Comparison of ENCODE assay signal across 23 mouse cellular contexts in genomic region chr10:116531063-116531462, GRCm38 (mm10). TPM values are rescaled to one million over a fixed set of nuclear protein-coding genes. Genes with fewer than 3 reads are reported as not detected.
A peak's percentile ranks its signal among the peaks of the same experiment; 100 is the strongest.
DNase-seq lines count a peak whose midpoint lies in the region; ATAC-seq and TF ChIP-seq lines count a peak whose summit lies in the region.
"Had no signal": no experiment of that assay in that cellular context is flagged by ENCODE, and none has a peak within 500 bp of the region (broad histone marks: within the 10 kb centered on the region; RNA-seq: fewer than 3 reads in every experiment).

No protein-coding gene starts in this region.

- intact Hi-C loops in heart, postnatal 36 days (cut with DNase I), result loop anchor here (5.0 kb wide), 3 partner anchors 51 to 316 kb away; partner anchors contain the start of gene Cnot2

- no peak overlapping the region for H3K9ac ChIP-seq in intestine, postnatal 0 days (ENCODE audit: low read depth, low read length)
- no peak overlapping the region for H3K9ac ChIP-seq in intestine, embryonic 15.5 days
- no peak overlapping the region for H3K9ac ChIP-seq in liver, postnatal 0 days (replicated peaks)
- H3K9ac ChIP-seq in liver, embryonic 11.5 days (ENCODE audit: low read depth, low read length), result no peak overlapping the region
- H3K9ac ChIP-seq in stomach, postnatal 0 days (ENCODE audit: low read length), result no peak overlapping the region
- H3K9ac ChIP-seq: forebrain, postnatal 0 days; heart, embryonic 15.5 days; kidney, embryonic 15.5 days; liver, embryonic 12.5 days; lung, embryonic 15.5 days; midbrain, embryonic 12.5 days; neural tube, embryonic 12.5 days had no signal

- no peaks in the 10 kb centered on the region for H3K4me1 ChIP-seq in intestine, postnatal 0 days (replicated peaks; ENCODE audit: control insufficient read depth, insufficient read depth, low read length)
- H3K4me1 ChIP-seq in intestine, embryonic 15.5 days (replicated peaks), result peaks cover 2% of the 10 kb centered on the region; the same call in 1 of the 2 replicates
- 0 out of 2 replicates have a peak, but pooled peaks cover 5% of the 10 kb centered on the region for H3K4me1 ChIP-seq in liver, postnatal 0 days (ENCODE audit: insufficient read depth)
- no peaks in the 10 kb centered on the region for H3K4me1 ChIP-seq in liver, embryonic 11.5 days (replicated peaks; ENCODE audit: control insufficient read depth, insufficient read depth, low read length)
- H3K4me1 ChIP-seq in stomach, postnatal 0 days (replicated peaks; ENCODE audit: control insufficient read depth, insufficient read depth), result no peaks in the 10 kb centered on the region
- H3K4me1 ChIP-seq: kidney, embryonic 15.5 days had no signal

- WGBS in intestine, postnatal 0 days, result 93% methylated on average over 3 of the region's 3 CpGs
- WGBS in intestine, embryonic 15.5 days, result 87% methylated on average over 3 of the region's 3 CpGs
- 93% methylated on average over 3 of the region's 3 CpGs for WGBS in liver, postnatal 0 days (ENCODE audit: insufficient replicate concordance)
- WGBS in liver, embryonic 11.5 days, result 94% methylated on average over 3 of the region's 3 CpGs
- WGBS in stomach, postnatal 0 days, result 89% methylated on average over 3 of the region's 3 CpGs

- no peak overlapping the region for H3K4me2 ChIP-seq in intestine, postnatal 0 days (replicated peaks; ENCODE audit: low read depth)
- no peak overlapping the region for H3K4me2 ChIP-seq in intestine, embryonic 15.5 days (replicated peaks)
- no peak overlapping the region for H3K4me2 ChIP-seq in liver, postnatal 0 days (ENCODE audit: low read depth, low read length)
- no peak overlapping the region for H3K4me2 ChIP-seq in liver, embryonic 11.5 days
- no peak overlapping the region for H3K4me2 ChIP-seq in stomach, postnatal 0 days (replicated peaks; ENCODE audit: low read depth)
- H3K4me2 ChIP-seq: heart, embryonic 15.5 days; kidney, embryonic 15.5 days; liver, embryonic 12.5 days; lung, embryonic 15.5 days; midbrain, embryonic 12.5 days; neural tube, embryonic 12.5 days had no signal

- no peak for ATAC-seq in intestine, postnatal 0 days
- no peak for ATAC-seq in intestine, embryonic 15.5 days
- no peak for ATAC-seq in liver, postnatal 0 days
- no peak for ATAC-seq in liver, embryonic 11.5 days (replicated peaks; ENCODE audit: low FRiP score)
- ATAC-seq in stomach, postnatal 0 days (ENCODE audit: low FRiP score, low TSS enrichment), result no peak
- ATAC-seq in cerebellum, adult (ENCODE audit: insufficient number of reproducible peaks, low FRiP score, low TSS enrichment), result no peak
- ATAC-seq: forebrain, postnatal 0 days; liver, embryonic 12.5 days had no signal

- DNase-seq in liver, postnatal 0 days, result no peak
- no peak for DNase-seq in liver, embryonic 11.5 days (ENCODE audit: low spot score)
- DNase-seq in Muller cell, postnatal 12 days (ENCODE audit: inconsistent ontology term), result peak; percentile 33
- DNase-seq in stomach, postnatal 0 days (ENCODE audit: low spot score), result no peak
- no peak for DNase-seq in heart, postnatal 36 days
- DNase-seq: adrenal gland, adult 2 months; cerebellum, adult 8-10 months; forebrain, postnatal 0 days; heart, adult 11 months; left cerebral cortex, postnatal 4 days; thymus, postnatal 4 days had no signal

- H3K4me3 ChIP-seq in intestine, postnatal 0 days (ENCODE audit: low read depth, low read length), result no peak overlapping the region
- H3K4me3 ChIP-seq in intestine, embryonic 15.5 days (replicated peaks), result no peak overlapping the region
- H3K4me3 ChIP-seq in liver, postnatal 0 days (ENCODE audit: low read depth, low read length), result no peak overlapping the region
- H3K4me3 ChIP-seq in liver, embryonic 11.5 days (ENCODE audit: low read depth, low read length), result no peak overlapping the region
- no peak overlapping the region for H3K4me3 ChIP-seq in stomach, postnatal 0 days (ENCODE audit: low read depth, low read length)
- H3K4me3 ChIP-seq: forebrain, embryonic 10.5 days; heart, embryonic 15.5 days; kidney, embryonic 15.5 days; liver, embryonic 12.5 days; lung, embryonic 15.5 days; midbrain, embryonic 12.5 days; neural tube, embryonic 12.5 days had no signal

- no peak overlapping the region for H3K27ac ChIP-seq in intestine, postnatal 0 days (ENCODE audit: low read depth, low read length)
- H3K27ac ChIP-seq in intestine, embryonic 15.5 days, result no peak overlapping the region
- H3K27ac ChIP-seq in liver, postnatal 0 days (ENCODE audit: low read depth), result no peak overlapping the region
- no peak overlapping the region for H3K27ac ChIP-seq in liver, embryonic 11.5 days (ENCODE audit: low read depth, low read length)
- H3K27ac ChIP-seq in stomach, postnatal 0 days (replicated peaks), result no peak overlapping the region
- H3K27ac ChIP-seq: forebrain, embryonic 10.5 days; heart, embryonic 15.5 days; kidney, embryonic 15.5 days; liver, embryonic 12.5 days; lung, embryonic 15.5 days; midbrain, embryonic 12.5 days; neural tube, embryonic 12.5 days had no signal

- H3K36me3 ChIP-seq in intestine, postnatal 0 days (ENCODE audit: control insufficient read depth, insufficient read depth), result no peaks in the 10 kb centered on the region
- H3K36me3 ChIP-seq in intestine, embryonic 15.5 days, result no peaks in the 10 kb centered on the region
- peaks cover 5% of the 10 kb centered on the region; the same call in 1 of the 2 replicates for H3K36me3 ChIP-seq in liver, postnatal 0 days (replicated peaks; ENCODE audit: insufficient read depth, low read length)
- no peaks in the 10 kb centered on the region for H3K36me3 ChIP-seq in liver, embryonic 11.5 days (ENCODE audit: control insufficient read depth, insufficient read depth, low read length)
- H3K36me3 ChIP-seq in stomach, postnatal 0 days (ENCODE audit: control insufficient read depth, insufficient read depth, low read length), result no peaks in the 10 kb centered on the region
- H3K36me3 ChIP-seq: forebrain, embryonic 10.5 days; heart, embryonic 15.5 days; midbrain, embryonic 12.5 days; neural tube, embryonic 12.5 days had no signal

- no peak for TF ChIP-seq EP300 in liver, postnatal 0 days (IDR thresholded peaks at IDR 0.05; ENCODE audit: low read depth)
- TF ChIP-seq EP300 in stomach, postnatal 0 days (optimal IDR thresholded peaks at IDR 0.05), result no peak

- no peaks in the 10 kb centered on the region for H3K27me3 ChIP-seq in intestine, postnatal 0 days (replicated peaks; ENCODE audit: control insufficient read depth, insufficient read depth, low read length)
- H3K27me3 ChIP-seq in intestine, embryonic 15.5 days (replicated peaks), result no peaks in the 10 kb centered on the region
- no peaks in the 10 kb centered on the region for H3K27me3 ChIP-seq in liver, postnatal 0 days (ENCODE audit: insufficient read depth, low read length)
- no peaks in the 10 kb centered on the region for H3K27me3 ChIP-seq in liver, embryonic 11.5 days (replicated peaks; ENCODE audit: control insufficient read depth, insufficient read depth, low read length)
- no peaks in the 10 kb centered on the region for H3K27me3 ChIP-seq in stomach, postnatal 0 days (ENCODE audit: control insufficient read depth, insufficient read depth, low read length)
- H3K27me3 ChIP-seq: heart, embryonic 15.5 days; kidney, embryonic 15.5 days; liver, embryonic 12.5 days; lung, embryonic 15.5 days; midbrain, embryonic 12.5 days; neural tube, embryonic 12.5 days had no signal

- TF ChIP-seq CTCF in intestine, postnatal 0 days (IDR thresholded peaks at IDR 0.05; ENCODE audit: low read depth), result peak; percentile 29; the same call in 1 of the 2 replicates
- TF ChIP-seq CTCF in liver, postnatal 0 days (IDR thresholded peaks at IDR 0.05; ENCODE audit: low read depth), result peak; percentile 19; the same call in 1 of the 2 replicates
- TF ChIP-seq CTCF in stomach, postnatal 0 days (IDR thresholded peaks at IDR 0.05; ENCODE audit: low read depth), result peak; percentile 38

- H3K9me3 ChIP-seq in intestine, postnatal 0 days (ENCODE audit: control insufficient read depth), result no peaks in the 10 kb centered on the region
- H3K9me3 ChIP-seq in intestine, embryonic 15.5 days, result no peaks in the 10 kb centered on the region
- no peaks in the 10 kb centered on the region for H3K9me3 ChIP-seq in liver, postnatal 0 days (ENCODE audit: low read length)
- no peaks in the 10 kb centered on the region for H3K9me3 ChIP-seq in liver, embryonic 11.5 days (ENCODE audit: control insufficient read depth, low read length)
- no peaks in the 10 kb centered on the region for H3K9me3 ChIP-seq in stomach, postnatal 0 days (ENCODE audit: control insufficient read depth, low read length)
- H3K9me3 ChIP-seq: forebrain, embryonic 10.5 days; heart, embryonic 15.5 days; kidney, embryonic 15.5 days; liver, embryonic 12.5 days; lung, embryonic 15.5 days; midbrain, embryonic 12.5 days; neural tube, embryonic 12.5 days had no signal

RNA-seq across cellular contexts. Expression of gene Cnot2, which starts 50.2 kb away (rescaled TPM):
- 26.6 and 28.1 TPM in 2 replicates for polyA plus RNA-seq in intestine, postnatal 0 days (2015; fragmentation: Nextera tagmentation; extraction: Ambion mirVana)
- 76.4 and 88.1 TPM in 2 replicates for polyA plus RNA-seq in intestine, embryonic 15.5 days (2015; fragmentation: Nextera tagmentation; extraction: Ambion mirVana)
- polyA plus RNA-seq in liver, postnatal 0 days (2015; fragmentation: Nextera tagmentation; extraction: Ambion mirVana), result 22.1 and 22.8 TPM in 2 replicates
- 77.2 and 93.4 TPM in 2 replicates for polyA plus RNA-seq in liver, embryonic 11.5 days (2014; fragmentation: Nextera tagmentation; extraction: Ambion mirVana)
- 36.0 and 38.0 TPM in 2 replicates for polyA plus RNA-seq in stomach, postnatal 0 days (2015; fragmentation: Nextera tagmentation; extraction: Ambion mirVana)
- total RNA-seq in heart, postnatal 36 days (2021), result 10 to 100 TPM; 37.3 to 41.9 TPM

RNA-seq across cellular contexts. Expression of gene Kcnmb4, which starts 57.4 kb away (rescaled TPM):
- 1.6 and 1.7 TPM in 2 replicates for polyA plus RNA-seq in intestine, postnatal 0 days (2015; fragmentation: Nextera tagmentation; extraction: Ambion mirVana)
- polyA plus RNA-seq in intestine, embryonic 15.5 days (2015; fragmentation: Nextera tagmentation; extraction: Ambion mirVana), result 3.5 and 3.9 TPM in 2 replicates
- polyA plus RNA-seq in liver, postnatal 0 days (2015; fragmentation: Nextera tagmentation; extraction: Ambion mirVana), result 0.14 TPM in 1 of 2 replicates, not detected in the other
- 1.8 and 2.7 TPM in 2 replicates for polyA plus RNA-seq in liver, embryonic 11.5 days (2014; fragmentation: Nextera tagmentation; extraction: Ambion mirVana)
- polyA plus RNA-seq in stomach, postnatal 0 days (2015; fragmentation: Nextera tagmentation; extraction: Ambion mirVana), result 1.8 and 2.6 TPM in 2 replicates
- under 1 TPM; 0.22 to 0.24 TPM for total RNA-seq in heart, postnatal 36 days (2021)
- total RNA-seq: hematopoietic stem cell, adult 5-6 weeks; monocyte, adult 5-6 weeks had no signal
